Mouse (Mus musculus) hematopoietic stem cell, adult 5-6 weeks (primary cell): ENCODE data around the gene Pbx2. TPM values are rescaled to one million over a fixed set of nuclear protein-coding genes. Genes with fewer than 3 reads are reported as not detected.
A peak's percentile ranks its signal among the peaks of the same experiment; 100 is the strongest.

Experiments used
- ATAC-seq, 2 experiments: fragments of 125-278 bp in 1 of 2; replicated peaks in 1 of 2; 2 replicates each; pipeline ENCODE4 v1.8.0; 2016 to 2017; ENCODE audit warnings: inconsistent platforms in 2 of 2, mild to moderate bottlenecking in 2 of 2, moderate number of reproducible peaks in 2 of 2, low read depth in 1 of 2, moderate TSS enrichment in 1 of 2; ENCODE audit not compliant: low FRiP score in 2 of 2, poor library complexity in 2 of 2, severe bottlenecking in 2 of 2, insufficient read depth in 1 of 2, low TSS enrichment in 1 of 2
- total RNA-seq: library from RNA; stranded (forward); fragments of 172-1452, 232-1000 nt; gene quantifications from 2 replicates; pipeline ENCODE4 v1.2.3, GENCODE M21; 2017

The Pbx2 gene
- total RNA-seq, 1 experiment from 2014 or later: 51.5 TPM

- ATAC-seq: peak; percentile 82 to 90
These were observed 48.6 kb downstream of the Pbx2 start for GRCm38 (mm10) chr17:34639461-34640255.

- no peak for ATAC-seq
These were observed 49.9 kb downstream of the Pbx2 start for GRCm38 (mm10) chr17:34640778-34641601.

GRCm38 (mm10) chr17:34641945-34642344, 50.9 kb downstream of the Pbx2 start:
- no peak for ATAC-seq

- ATAC-seq: no peak
These were observed 52.3 kb downstream of the Pbx2 start for GRCm38 (mm10) chr17:34643379-34643778.

- ATAC-seq: no peak
These were observed 52.9 kb downstream of the Pbx2 start for GRCm38 (mm10) chr17:34643944-34644343.

GRCm38 (mm10) chr17:34644608-34645007, 53.5 kb downstream of the Pbx2 start, which contains the start of gene Fkbpl:
Gene Fkbpl, plus strand, starts transcription at chr17:34644764.
- ATAC-seq: peak; percentile 79 to 86

- ATAC-seq: no peak
These were observed 54.3 kb downstream of the Pbx2 start for GRCm38 (mm10) chr17:34645256-34645829.

- ATAC-seq: no peak
These were observed 54.9 kb downstream of the Pbx2 start for GRCm38 (mm10) chr17:34645831-34646511.

Other genes with a start within 250 kb of the Pbx2 start
- not detected in 2 replicates for gene Btnl2, start 236.4 kb upstream of the Pbx2 start, total RNA-seq
- not detected in 2 replicates for gene Btnl1, start 214.1 kb upstream of the Pbx2 start, total RNA-seq
- 1.2 and 8.6 TPM in 2 replicates for gene BC051142, start 192.4 kb upstream of the Pbx2 start, total RNA-seq
- gene Btnl4, start 113.9 kb upstream of the Pbx2 start, total RNA-seq: not detected in 2 replicates
- gene Btnl6, start 73.9 kb upstream of the Pbx2 start, total RNA-seq: not detected in 2 replicates
- 0.35 and 0.56 TPM in 2 replicates for gene Notch4, start 27.0 kb upstream of the Pbx2 start, total RNA-seq
- 27.3 and 31.2 TPM in 2 replicates for gene Gpsm3, start 1.5 kb upstream of the Pbx2 start, total RNA-seq
- gene Ager, start 6.6 kb downstream of the Pbx2 start, total RNA-seq: 1.5 and 2.4 TPM in 2 replicates
- gene Rnf5, start 12.4 kb downstream of the Pbx2 start, total RNA-seq: 6.6 and 18.0 TPM in 2 replicates
- 21.9 and 22.8 TPM in 2 replicates for gene Agpat1, start 13.0 kb downstream of the Pbx2 start, total RNA-seq
- gene Egfl8, start 24.7 kb downstream of the Pbx2 start, total RNA-seq: 1.3 and 4.5 TPM in 2 replicates
- 23.2 and 27.6 TPM in 2 replicates for gene Ppt2, start 37.2 kb downstream of the Pbx2 start, total RNA-seq
- 0.13 TPM in 1 of 2 replicates, not detected in the other for gene Prrt1, start 38.3 kb downstream of the Pbx2 start, total RNA-seq
- gene Fkbpl, start 53.5 kb downstream of the Pbx2 start, total RNA-seq: 24.1 and 35.8 TPM in 2 replicates
- 12.3 and 19.9 TPM in 2 replicates for gene Atf6b, start 55.9 kb downstream of the Pbx2 start, total RNA-seq
- 0.05 TPM in 1 of 2 replicates, not detected in the other for gene Tnxb, start 79.3 kb downstream of the Pbx2 start, total RNA-seq
- 1.0 and 1.4 TPM in 2 replicates for gene C4b, start 152.6 kb downstream of the Pbx2 start, total RNA-seq
- not detected in 2 replicates for gene Cyp21a1, start 213.3 kb downstream of the Pbx2 start, total RNA-seq
- 26.7 and 35.4 TPM in 2 replicates for gene Stk19, start 245.7 kb downstream of the Pbx2 start, total RNA-seq
- 16.4 and 18.6 TPM in 2 replicates for gene Dxo, start 245.8 kb downstream of the Pbx2 start, total RNA-seq